Mouse (Mus musculus) T-helper 17 cell (primary cell): Measurements from ENCODE around the gene Olfr112.
"Not testable (repeated sequence)": the region's sequence is repeated elsewhere in the genome, so short reads cannot be mapped to it uniquely, and the experiment has no call there.

Source experiments
- in situ Hi-C, 2 experiments: fragments of 300-600 bp; cut with MboI, MseI; formaldehyde crosslinking; loops; 1 replicate in 1 of 2; 2 replicates in 1 of 2; pipeline ENCODE4 v1.15.1; 2025; ENCODE audit warnings: high pct_unique_total_duplicates in 2 of 2

Gene Olfr112

DNA sequence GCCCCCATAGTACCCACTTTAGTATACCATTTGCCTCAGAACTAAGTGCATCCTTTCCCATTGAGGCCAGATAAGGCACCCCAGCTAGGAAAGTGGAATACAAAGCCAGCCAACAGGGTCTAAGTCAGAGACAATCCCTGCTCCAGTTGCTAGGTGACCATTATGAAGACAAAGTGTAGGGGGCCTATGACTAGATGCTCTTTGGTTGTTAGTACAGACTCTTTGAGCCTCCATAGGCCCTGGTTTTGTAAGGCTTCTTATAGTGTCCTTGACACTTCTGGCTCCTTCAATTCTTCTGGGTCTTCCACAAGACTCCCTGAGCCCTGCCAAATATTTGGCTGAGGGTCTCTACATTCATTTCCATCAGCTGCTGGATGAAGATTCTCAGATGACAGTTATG, at the start of gene Olfr112:
TSS of gene Olfr112 (minus strand) at position 101 of the 400 bp plus-strand sequence.
- in situ Hi-C loops, result no loop called here

DNA sequence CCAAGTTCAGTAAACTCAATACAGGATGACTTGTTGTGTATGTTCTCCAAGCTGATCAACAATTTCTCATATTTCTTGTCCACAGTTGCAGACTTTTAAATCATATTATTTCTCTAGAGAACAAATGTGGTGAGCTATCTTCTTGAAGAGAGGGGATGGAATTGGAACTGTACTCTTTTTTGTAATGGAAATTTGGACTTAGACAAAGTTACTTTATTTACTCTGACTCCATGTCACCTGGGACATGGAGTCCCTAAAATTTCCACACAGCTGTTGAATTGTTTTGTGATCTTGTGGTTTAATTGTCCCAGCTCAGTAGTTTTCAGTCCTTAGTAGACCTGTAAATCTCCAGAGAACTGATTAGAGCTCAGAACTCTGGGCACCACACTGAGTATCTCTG, 23.4 kb upstream of the Olfr112 start, which contains the start of gene Olfr114:
TSS of gene Olfr114 (minus strand) at position 101 of the 400 bp plus-strand sequence.
- in situ Hi-C loops, result no loop called here

- in situ Hi-C loops, result no loop called here
Measured at GRCm38 (mm10) chr17:37577563-37577962, 8.3 kb upstream of the Olfr112 start, which contains the start of gene Olfr113. Gene Olfr113, minus strand, starts transcription at chr17:37577663.

GRCm38 (mm10) chr17:37558913-37559615, 10.2 kb downstream of the Olfr112 start:
- in situ Hi-C loops, result no loop called here

DNA sequence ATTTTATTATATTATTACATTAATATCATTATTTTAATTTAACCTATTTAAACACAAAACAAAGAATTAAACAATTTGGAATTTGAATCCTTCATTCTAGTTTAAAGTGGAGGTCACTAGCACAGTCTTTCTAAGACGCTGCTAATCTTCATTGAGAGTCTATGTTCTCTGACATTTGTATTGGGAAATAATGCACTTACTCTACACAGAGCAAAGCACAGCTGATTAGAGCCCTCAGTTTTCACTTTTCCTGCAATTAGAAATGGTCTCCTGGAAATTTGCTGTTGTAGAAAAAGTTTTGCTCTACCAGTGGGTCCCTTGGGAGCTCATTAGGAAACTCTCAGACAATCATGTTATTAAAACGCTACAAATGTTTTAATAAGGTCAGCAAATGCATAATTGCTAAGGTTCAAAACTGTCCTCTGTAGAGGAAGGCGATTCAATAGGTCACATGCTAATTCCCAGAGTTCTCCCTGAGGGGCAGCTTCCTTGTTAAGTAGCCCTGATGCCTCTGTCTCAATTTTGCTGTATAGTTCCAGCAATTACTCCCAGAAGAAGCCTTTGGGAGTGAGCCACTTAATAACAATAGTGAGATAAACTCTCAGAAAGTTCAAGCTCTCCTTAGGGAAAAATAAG, 25.3 kb downstream of the Olfr112 start:
- in situ Hi-C loops, result no loop called here

- in situ Hi-C loops, result no loop called here
Measured at GRCm38 (mm10) chr17:37541454-37542119, 27.7 kb downstream of the Olfr112 start.

DNA sequence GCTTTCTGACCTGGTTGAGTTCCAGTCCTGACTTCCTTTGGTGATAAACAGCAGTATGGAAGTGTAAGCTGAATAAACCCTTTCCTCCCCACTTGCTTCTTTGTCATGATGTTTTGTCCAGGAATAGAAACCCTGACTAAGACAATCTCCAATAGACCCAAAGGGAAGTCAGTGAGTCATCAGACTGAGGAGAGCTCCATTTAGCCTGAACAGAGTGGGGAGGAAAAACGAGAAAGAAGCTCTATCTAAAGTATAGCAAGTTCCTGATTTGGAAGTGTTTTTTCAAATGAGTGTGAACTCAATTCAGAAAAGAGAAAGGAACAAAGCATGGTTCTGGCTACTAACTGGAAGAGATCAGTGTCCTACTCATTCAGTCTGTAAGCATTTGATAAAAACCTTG, 30.8 kb downstream of the Olfr112 start:
- in situ Hi-C loops, result not testable (repeated sequence)

DNA sequence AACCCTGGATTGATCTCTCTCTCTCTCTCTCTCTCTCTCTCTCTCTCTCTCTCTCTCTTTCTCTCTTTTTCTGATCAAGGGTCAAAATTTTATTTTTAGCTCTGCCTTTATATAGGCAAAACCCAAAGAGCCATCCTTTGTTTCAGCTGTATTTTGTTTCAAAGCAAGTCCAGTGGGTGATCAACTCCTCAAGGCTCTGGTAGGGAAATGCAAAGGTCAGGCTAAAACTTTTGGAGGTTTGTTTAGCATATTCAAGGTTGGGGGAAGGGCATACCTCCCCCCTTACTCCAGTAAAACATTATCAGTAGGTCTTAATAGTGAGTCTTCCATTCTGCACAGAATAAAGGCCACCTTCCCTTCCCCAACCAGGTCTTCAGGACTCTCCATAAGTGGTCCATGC, 34.1 kb downstream of the Olfr112 start:
- in situ Hi-C loops, result no loop called here

GRCm38 (mm10) chr17:37525427-37525826, 43.8 kb downstream of the Olfr112 start:
- in situ Hi-C loops, result not testable (repeated sequence)

- in situ Hi-C loops, result not testable (repeated sequence)
Measured at GRCm38 (mm10) chr17:37524612-37525011, 44.6 kb downstream of the Olfr112 start.
